ENCODE assay signal across 9 mouse cellular contexts in genomic region chrX:158042255-158043056, GRCm38 (mm10). TPM values are rescaled to one million over a fixed set of nuclear protein-coding genes. Genes with fewer than 3 reads are reported as not detected.
DNase-seq lines count a peak whose midpoint lies in the region; ATAC-seq and TF ChIP-seq lines count a peak whose summit lies in the region.
"Had no signal": no experiment of that assay in that cellular context is flagged by ENCODE, and none has a peak within 500 bp of the region (broad histone marks: within the 10 kb centered on the region; RNA-seq: fewer than 3 reads in every experiment).

No protein-coding gene starts in this region.

- H3K27me3 ChIP-seq in heart, postnatal 0 days (ENCODE audit: control insufficient read depth, insufficient read depth, low read length) = peaks cover 7% of the 10 kb centered on the region; the same call in 1 of the 2 replicates
- H3K27me3 ChIP-seq in limb, embryonic 15.5 days = peaks cover 15% of the 10 kb centered on the region; the same call in 1 of the 2 replicates
- H3K27me3 ChIP-seq: CH12.LX had no signal

- H3K9me3 ChIP-seq in ES-E14 (ENCODE audit: control insufficient read depth, insufficient read depth, low read depth, low read length) = no peaks in the 10 kb centered on the region
- no peaks in the 10 kb centered on the region for H3K9me3 ChIP-seq in heart, postnatal 0 days (replicated peaks; ENCODE audit: control insufficient read depth, low read length)
- H3K9me3 ChIP-seq in limb, embryonic 15.5 days = no peaks in the 10 kb centered on the region

- H3K4me2 ChIP-seq in heart, postnatal 0 days (ENCODE audit: low read depth, low read length) = peak overlapping the region; percentile 85
- H3K4me2 ChIP-seq in limb, embryonic 15.5 days = peak overlapping the region; percentile 70

- ATAC-seq in heart, postnatal 0 days (ENCODE audit: insufficient read depth, low read depth) = no peak
- ATAC-seq in limb, embryonic 15.5 days (ENCODE audit: insufficient number of reproducible peaks, low FRiP score, low TSS enrichment, low read depth) = no peak

- H3K27ac ChIP-seq in ES-E14 (ENCODE audit: insufficient read depth, low read depth, low read length, poor library complexity, severe bottlenecking) = no peak overlapping the region
- H3K27ac ChIP-seq in heart, postnatal 0 days (ENCODE audit: low read depth) = no peak overlapping the region
- H3K27ac ChIP-seq in limb, embryonic 15.5 days = no peak overlapping the region
- peak overlapping the region; percentile 95 for H3K27ac ChIP-seq in olfactory bulb, adult 2 months (ENCODE audit: insufficient read depth, low read depth, low read length)

- H3K9ac ChIP-seq in ES-E14 (ENCODE audit: insufficient read depth, low read depth, low read length, poor library complexity, severe bottlenecking) = peak overlapping the region; percentile 71
- peak overlapping the region; percentile 26 for H3K9ac ChIP-seq in heart, postnatal 0 days (replicated peaks; ENCODE audit: low read depth, low read length)
- H3K9ac ChIP-seq in limb, embryonic 15.5 days = peak overlapping the region; percentile 40; the same call in 1 of the 2 replicates

- in situ Hi-C loops in ES-E14 (cut with MboI; ENCODE audit: low sequenced_read_pairs in 2 of 2, unreplicated experiment in 2 of 2) = no loop called here

- no peaks in the 10 kb centered on the region for H3K36me3 ChIP-seq in ES-E14 (ENCODE audit: control insufficient read depth, insufficient read depth, low read length, poor library complexity, severe bottlenecking)
- H3K36me3 ChIP-seq in heart, postnatal 0 days (replicated peaks; ENCODE audit: control insufficient read depth, insufficient read depth, low read length) = no peaks in the 10 kb centered on the region
- H3K36me3 ChIP-seq in limb, embryonic 15.5 days = no peaks in the 10 kb centered on the region

- no peaks in the 10 kb centered on the region for H3K4me1 ChIP-seq in ES-E14 (ENCODE audit: control insufficient read depth in 2 of 2, insufficient read depth in 2 of 2, low read length in 2 of 2, poor library complexity in 1 of 2)
- H3K4me1 ChIP-seq in heart, postnatal 0 days (ENCODE audit: control insufficient read depth, insufficient read depth) = no peaks in the 10 kb centered on the region
- 0 out of 2 replicates have a peak, but pooled peaks cover 3% of the 10 kb centered on the region for H3K4me1 ChIP-seq in limb, embryonic 15.5 days
- H3K4me1 ChIP-seq in olfactory bulb, adult 2 months (ENCODE audit: control insufficient read depth, insufficient read depth, low read length) = no peaks in the 10 kb centered on the region

- peak overlapping the region; percentile 66 to 74 for H3K4me3 ChIP-seq in ES-E14 (ENCODE audit: insufficient read depth in 1 of 2, low read depth in 1 of 2, low read length in 2 of 2, poor library complexity in 1 of 2, severe bottlenecking in 1 of 2)
- peak overlapping the region; percentile 59 for H3K4me3 ChIP-seq in heart, postnatal 0 days (ENCODE audit: low read depth, low read length)
- peak overlapping the region; percentile 58 for H3K4me3 ChIP-seq in limb, embryonic 15.5 days
- H3K4me3 ChIP-seq in olfactory bulb, adult 2 months (ENCODE audit: insufficient read depth, low read depth, low read length) = peak overlapping the region; percentile 81

- peak; percentile 55 for DNase-seq in heart, adult 11 months
- DNase-seq in heart, adult 9 months (ENCODE audit: low spot score in 2 of 2) = no peak
- DNase-seq in ES-E14 (ENCODE audit: low read depth, low spot score) = no peak
- DNase-seq in cerebellum, postnatal 36 days = peak; percentile 52
- no peak for DNase-seq in heart, postnatal 0 days (ENCODE audit: low spot score)
- no peak for DNase-seq in spleen, postnatal 4 days (ENCODE audit: low spot score in 2 of 2)

- TF ChIP-seq CTCF in heart, postnatal 0 days (IDR thresholded peaks at IDR 0.05; ENCODE audit: low read depth) = no peak
- no peak for TF ChIP-seq CTCF in olfactory bulb, adult 2 months (IDR thresholded peaks at IDR 0.05; ENCODE audit: insufficient read depth, low read depth, low read length)

- no peak for TF ChIP-seq EP300 in heart, postnatal 0 days (IDR thresholded peaks at IDR 0.05; ENCODE audit: low read depth)

- TF ChIP-seq POLR2A in olfactory bulb, adult 2 months (IDR thresholded peaks at IDR 0.05; ENCODE audit: insufficient read depth, low read depth, low read length) = no peak

- WGBS in heart, postnatal 0 days = 18% methylated on average over 52 of the region's 62 CpGs
- WGBS in limb, embryonic 15.5 days = 22% methylated on average over 62 of the region's 62 CpGs
- WGBS in olfactory bulb, adult 2 months = 13% methylated on average over 62 of the region's 62 CpGs

TF ChIP-seq in ES-E14, 5 proteins besides CTCF, POLR2A, EP300 and RAD21:
- TF ChIP-seq HCFC1 (IDR thresholded peaks at IDR 0.05; ENCODE audit: borderline replicate concordance, insufficient read depth, low read length) = no peak
- TF ChIP-seq ZNF384 (IDR thresholded peaks at IDR 0.05; ENCODE audit: low read depth, low read length) = no peak
- TF ChIP-seq MAFK (IDR thresholded peaks at IDR 0.05; ENCODE audit: insufficient read depth, low read depth, low read length) = no peak
- no peak for TF ChIP-seq ZC3H11A (IDR thresholded peaks at IDR 0.05; ENCODE audit: borderline replicate concordance, low read depth, low read length)
- TF ChIP-seq CHD2 (IDR thresholded peaks at IDR 0.05; ENCODE audit: low read depth, low read length) = no peak

RNA-seq across cellular contexts. Expression of gene Cnksr2, which starts 0.6 kb away (rescaled TPM):
- total RNA-seq in ES-E14 (2012; rRNA removed) = 0.53 and 0.62 TPM in 2 replicates
- not detected in 2 replicates for total RNA-seq in heart, postnatal 0 days (2014; rRNA removed; ENCODE audit: low replicate concordance)
- polyA plus RNA-seq in heart, postnatal 0 days (2015; fragmentation: Nextera tagmentation; extraction: Ambion mirVana) = 0.03 and 0.05 TPM in 2 replicates
- 1.6 and 1.8 TPM in 2 replicates for polyA plus RNA-seq in limb, embryonic 15.5 days (2015; fragmentation: Nextera tagmentation; extraction: Ambion mirVana)
- 90.6 TPM in 1 of 2 replicates, not detected in the other for polyA plus RNA-seq in olfactory bulb, adult 2 months (2012; ENCODE audit: insufficient read depth, insufficient read length, low replicate concordance, missing spikeins)
- total RNA-seq: CH12.LX had no signal

Comparison
In these comparisons a context has a peak if more than half of its experiments do, and no peak if none do; other contexts are left out.
1. DNase-seq: peak in heart, adult 11 months (single experiment) and cerebellum, postnatal 36 days (2 of 2); none in heart, adult 9 months (0 of 2), ES-E14 (single experiment), heart, postnatal 0 days (single experiment) and spleen, postnatal 4 days (0 of 2).
2. Peak in every context shown above with its lines, with median percentiles within 50 percentile points of each other: H3K4me3 ChIP-seq and H3K9ac ChIP-seq.